Mouse (Mus musculus) kidney, embryonic 15.5 days (tissue): ENCODE results near the gene Snapc3. TPM values are rescaled to one million over a fixed set of nuclear protein-coding genes. Genes with fewer than 3 reads are reported as not detected.

Source experiments
- ATAC-seq: fragments of 200-750 bp; cut with Nextera tagmentation; replicated peaks from 2 replicates; pipeline ENCODE4 v1.8.0; 2017; ENCODE audit warnings: moderate TSS enrichment; ENCODE audit not compliant: low FRiP score
- H3K27ac ChIP-seq: fragments of 300-500 bp; sonication (generic); 2 replicates; pipeline ENCODE4 v1.5.1; 2015; ENCODE audit warnings: mild to moderate bottlenecking, inconsistent platforms
- H3K27me3 ChIP-seq: fragments of 300-500 bp; sonication (generic); 2 replicates; pipeline ENCODE4 v1.6.1; 2015; ENCODE audit warnings: inconsistent platforms
- H3K36me3 ChIP-seq: fragments of 300-500 bp; sonication (generic); 2 replicates; pipeline ENCODE4 v1.6.1; 2015; ENCODE audit warnings: inconsistent platforms
- H3K4me1 ChIP-seq: fragments of 300-500 bp; sonication (generic); 2 replicates; pipeline ENCODE4 v1.6.1; 2015; ENCODE audit warnings: inconsistent platforms
- H3K4me2 ChIP-seq: fragments of 300-500 bp; sonication (generic); 2 replicates; pipeline ENCODE4 v1.6.1; 2015; ENCODE audit warnings: moderate library complexity, mild to moderate bottlenecking, inconsistent platforms
- H3K4me3 ChIP-seq: fragments of 300-500 bp; sonication (generic); replicated peaks from 2 replicates; pipeline ENCODE4 v1.5.1; 2015; ENCODE audit warnings: mild to moderate bottlenecking, inconsistent platforms
- H3K9ac ChIP-seq: fragments of 300-500 bp; sonication (generic); 2 replicates; pipeline ENCODE4 v1.6.1; 2015; ENCODE audit warnings: mild to moderate bottlenecking, inconsistent platforms
- H3K9me3 ChIP-seq: fragments of 300-500 bp; sonication (generic); replicated peaks from 2 replicates; pipeline ENCODE4 v1.6.1; 2016; ENCODE audit warnings: inconsistent platforms
- WGBS: fragments of 180-500 bp; shearing (Covaris S2); methylation state at CpG from one replicate; pipeline ENCODE4 v1.1.7; 2015; ENCODE audit warnings: mixed read lengths; 5-methylcytosine and 5-hydroxymethylcytosine counted together
- polyA plus RNA-seq: library from polyadenylated mRNA; unstranded; fragments of >200 nt; fragmentation: Nextera tagmentation; extraction: Ambion mirVana; gene quantifications from 2 replicates; pipeline ENCODE4 v1.2.1, GENCODE M21; 2015

The Snapc3 gene
- polyA plus RNA-seq, 1 experiment from 2014 or later, result 43.2 TPM

- WGBS, result over 99% methylated on average over 4 of the region's 4 CpGs
Observed at GRCm38 (mm10) chr4:83425119-83425518, 7.6 kb downstream of the Snapc3 start.

GRCm38 (mm10) chr4:83427141-83427540 lies 9.6 kb downstream of the Snapc3 start:
- Histone ChIP-seq H3K4me1 (no peaks in the 10 kb centered on the region), H3K9ac (no peak overlapping the region), H3K27ac (no peak overlapping the region), H3K9me3 (no peaks in the 10 kb centered on the region), H3K27me3 (no peaks in the 10 kb centered on the region), H3K36me3 (peaks cover 85% of the 10 kb centered on the region), H3K4me3 (no peak overlapping the region), H3K4me2 (no peak overlapping the region)
- no peak for ATAC-seq
- WGBS, result 96% methylated on average over 7 of the region's 7 CpGs

More at GRCm38 (mm10) chr4:83425119-83425518, 7.6 kb downstream of the Snapc3 start:
- H3K27me3 ChIP-seq, result no peaks in the 10 kb centered on the region
- H3K4me1 ChIP-seq, result no peaks in the 10 kb centered on the region
- no peak overlapping the region for H3K27ac ChIP-seq
- peaks cover 80% of the 10 kb centered on the region for H3K36me3 ChIP-seq
- H3K9me3 ChIP-seq, result no peaks in the 10 kb centered on the region
- no peak overlapping the region for H3K9ac ChIP-seq
- ATAC-seq, result no peak
- H3K4me3 ChIP-seq, result no peak overlapping the region
- H3K4me2 ChIP-seq, result no peak overlapping the region

GRCm38 (mm10) chr4:83427696-83428095 lies 10.2 kb downstream of the Snapc3 start:
- H3K9ac ChIP-seq, result no peak overlapping the region
- no peak overlapping the region for H3K4me2 ChIP-seq
- H3K36me3 ChIP-seq, result peaks cover 85% of the 10 kb centered on the region
- 95% methylated on average over 8 of the region's 8 CpGs for WGBS
- H3K9me3 ChIP-seq, result no peaks in the 10 kb centered on the region
- H3K27ac ChIP-seq, result no peak overlapping the region
- no peak for ATAC-seq
- H3K27me3 ChIP-seq, result no peaks in the 10 kb centered on the region
- H3K4me1 ChIP-seq, result no peaks in the 10 kb centered on the region
- H3K4me3 ChIP-seq, result no peak overlapping the region

GRCm38 (mm10) chr4:83428845-83429244 lies 11.3 kb downstream of the Snapc3 start:
- no peak for ATAC-seq
- no peak overlapping the region for H3K4me3 ChIP-seq
- H3K9ac ChIP-seq, result no peak overlapping the region
- H3K27me3 ChIP-seq, result no peaks in the 10 kb centered on the region
- H3K36me3 ChIP-seq, result peaks cover 85% of the 10 kb centered on the region
- no peak overlapping the region for H3K27ac ChIP-seq
- WGBS, result 92% methylated on average over 4 of the region's 4 CpGs
- H3K4me1 ChIP-seq, result no peaks in the 10 kb centered on the region
- no peaks in the 10 kb centered on the region for H3K9me3 ChIP-seq
- H3K4me2 ChIP-seq, result no peak overlapping the region

- Histone ChIP-seq H3K9me3 (no peaks in the 10 kb centered on the region), H3K4me1 (no peaks in the 10 kb centered on the region), H3K36me3 (peaks cover 91% of the 10 kb centered on the region), H3K27ac (no peak overlapping the region), H3K4me3 (no peak overlapping the region), H3K4me2 (no peak overlapping the region), H3K9ac (no peak overlapping the region), H3K27me3 (no peaks in the 10 kb centered on the region)
- no peak for ATAC-seq
- WGBS, result 89% methylated on average over 7 of the region's 7 CpGs
Observed at GRCm38 (mm10) chr4:83431950-83432349, 14.4 kb downstream of the Snapc3 start.

GRCm38 (mm10) chr4:83432901-83433300 lies 15.4 kb downstream of the Snapc3 start:
- Histone ChIP-seq H3K9me3 (no peaks in the 10 kb centered on the region), H3K36me3 (peaks cover 89% of the 10 kb centered on the region), H3K4me1 (no peaks in the 10 kb centered on the region), H3K9ac (no peak overlapping the region), H3K27ac (no peak overlapping the region), H3K27me3 (no peaks in the 10 kb centered on the region), H3K4me2 (no peak overlapping the region), H3K4me3 (no peak overlapping the region)
- no peak for ATAC-seq
- 88% methylated on average over 6 of the region's 6 CpGs for WGBS

GRCm38 (mm10) chr4:83436375-83436774 lies 18.9 kb downstream of the Snapc3 start:
- Histone ChIP-seq H3K9ac (no peak overlapping the region), H3K27ac (no peak overlapping the region), H3K4me1 (no peaks in the 10 kb centered on the region), H3K27me3 (no peaks in the 10 kb centered on the region), H3K4me2 (no peak overlapping the region), H3K9me3 (no peaks in the 10 kb centered on the region), H3K4me3 (no peak overlapping the region), H3K36me3 (peaks cover 94% of the 10 kb centered on the region)
- WGBS, result 96% methylated on average over 8 of the region's 8 CpGs
- ATAC-seq, result no peak

- ATAC-seq, result no peak
- Histone ChIP-seq H3K4me3 (no peak overlapping the region), H3K36me3 (peaks cover 89% of the 10 kb centered on the region)
Observed at GRCm38 (mm10) chr4:83438116-83438515, 20.6 kb downstream of the Snapc3 start.

GRCm38 (mm10) chr4:83439045-83439444 lies 21.5 kb downstream of the Snapc3 start:
- 56% methylated on average over 5 of the region's 5 CpGs for WGBS

More at GRCm38 (mm10) chr4:83438116-83438515, 20.6 kb downstream of the Snapc3 start:
- H3K9ac ChIP-seq, result no peak overlapping the region
- H3K27me3 ChIP-seq, result no peaks in the 10 kb centered on the region
- no peak overlapping the region for H3K27ac ChIP-seq
- H3K4me2 ChIP-seq, result no peak overlapping the region
- no peaks in the 10 kb centered on the region for H3K9me3 ChIP-seq
- H3K4me1 ChIP-seq, result no peaks in the 10 kb centered on the region

GRCm38 (mm10) chr4:83441050-83441449 lies 23.5 kb downstream of the Snapc3 start:
- Histone ChIP-seq H3K27me3 (no peaks in the 10 kb centered on the region), H3K4me3 (no peak overlapping the region), H3K4me2 (no peak overlapping the region), H3K27ac (no peak overlapping the region), H3K36me3 (peaks cover 60% of the 10 kb centered on the region), H3K9me3 (no peaks in the 10 kb centered on the region), H3K4me1 (no peaks in the 10 kb centered on the region), H3K9ac (no peak overlapping the region)
- no peak for ATAC-seq
- WGBS, result 87% methylated on average over 4 of the region's 4 CpGs

More at GRCm38 (mm10) chr4:83439045-83439444, 21.5 kb downstream of the Snapc3 start:
- no peaks in the 10 kb centered on the region for H3K9me3 ChIP-seq
- H3K4me1 ChIP-seq, result no peaks in the 10 kb centered on the region
- peaks cover 80% of the 10 kb centered on the region for H3K36me3 ChIP-seq
- no peak overlapping the region for H3K4me2 ChIP-seq
- H3K27ac ChIP-seq, result no peak overlapping the region
- no peak overlapping the region for H3K4me3 ChIP-seq
- ATAC-seq, result no peak
- H3K9ac ChIP-seq, result no peak overlapping the region
- H3K27me3 ChIP-seq, result no peaks in the 10 kb centered on the region

GRCm38 (mm10) chr4:83450785-83451184 lies 33.3 kb downstream of the Snapc3 start:
- WGBS, result 96% methylated on average over 4 of the region's 4 CpGs
- Histone ChIP-seq H3K27ac (no peak overlapping the region), H3K4me3 (no peak overlapping the region), H3K36me3 (peaks cover 60% of the 10 kb centered on the region), H3K27me3 (no peaks in the 10 kb centered on the region), H3K4me2 (no peak overlapping the region), H3K4me1 (no peaks in the 10 kb centered on the region), H3K9me3 (no peaks in the 10 kb centered on the region), H3K9ac (no peak overlapping the region)
- no peak for ATAC-seq

- Histone ChIP-seq H3K4me2 (no peak overlapping the region), H3K36me3 (peaks cover 81% of the 10 kb centered on the region), H3K4me3 (no peak overlapping the region), H3K9ac (no peak overlapping the region), H3K9me3 (no peaks in the 10 kb centered on the region), H3K27ac (no peak overlapping the region), H3K4me1 (no peaks in the 10 kb centered on the region), H3K27me3 (no peaks in the 10 kb centered on the region)
- ATAC-seq, result no peak
- WGBS, result 95% methylated on average over 5 of the region's 5 CpGs
Observed at GRCm38 (mm10) chr4:83460106-83460505, 42.6 kb downstream of the Snapc3 start.

GRCm38 (mm10) chr4:83464827-83465226 lies 47.3 kb downstream of the Snapc3 start:
- no peaks in the 10 kb centered on the region for H3K4me1 ChIP-seq
- H3K4me2 ChIP-seq, result no peak overlapping the region
- no peak overlapping the region for H3K9ac ChIP-seq
- H3K4me3 ChIP-seq, result no peak overlapping the region
- H3K27me3 ChIP-seq, result no peaks in the 10 kb centered on the region
- ATAC-seq, result no peak
- no peak overlapping the region for H3K27ac ChIP-seq
- H3K9me3 ChIP-seq, result no peaks in the 10 kb centered on the region
- WGBS, result 93% methylated on average over 7 of the region's 7 CpGs
- peaks cover 79% of the 10 kb centered on the region for H3K36me3 ChIP-seq
